In genomic region chr10:30132243-30132642, GRCm38 (mm10) we compare ENCODE assay signal across 23 mouse cellular contexts.
DNase-seq lines count a peak whose midpoint lies in the region; ATAC-seq and TF ChIP-seq lines count a peak whose summit lies in the region.
"Had no signal": no experiment of that assay in that cellular context is flagged by ENCODE, and none has a peak within 500 bp of the region (broad histone marks: within the 10 kb centered on the region; RNA-seq: fewer than 3 reads in every experiment).

No protein-coding gene starts in this region.

- no peak for TF ChIP-seq POLR2A in liver, adult 2 months (IDR thresholded peaks at IDR 0.05; ENCODE audit: extremely low read depth, insufficient read depth, low read length)

- no peaks in the 10 kb centered on the region for H3K36me3 ChIP-seq in liver, adult 2 months (ENCODE audit: control insufficient read depth, insufficient read depth, low read length)
- H3K36me3 ChIP-seq in liver, embryonic 16.5 days (ENCODE audit: control insufficient read depth, insufficient read depth), result no peaks in the 10 kb centered on the region
- H3K36me3 ChIP-seq in liver, embryonic 12.5 days, result no peaks in the 10 kb centered on the region
- H3K36me3 ChIP-seq in liver, postnatal 0 days (replicated peaks; ENCODE audit: insufficient read depth, low read length), result no peaks in the 10 kb centered on the region
- H3K36me3 ChIP-seq: embryonic facial prominence, embryonic 10.5 days; embryonic facial prominence, embryonic 12.5 days; forebrain, embryonic 15.5 days; G1E had no signal

- H3K9me3 ChIP-seq in liver, embryonic 16.5 days (replicated peaks; ENCODE audit: control insufficient read depth, low read length), result no peaks in the 10 kb centered on the region
- H3K9me3 ChIP-seq in liver, embryonic 12.5 days (replicated peaks), result no peaks in the 10 kb centered on the region
- H3K9me3 ChIP-seq in liver, postnatal 0 days (ENCODE audit: low read length), result no peaks in the 10 kb centered on the region
- H3K9me3 ChIP-seq: embryonic facial prominence, embryonic 10.5 days; embryonic facial prominence, embryonic 12.5 days; forebrain, embryonic 13.5 days; forebrain, embryonic 15.5 days; G1E had no signal

- peak; percentile 97 for DNase-seq in liver, adult 2 months (ENCODE audit: extremely low read depth, low read depth, low spot score)
- no peak for DNase-seq in liver
- no peak for DNase-seq in liver, postnatal 0 days
- DNase-seq in layer of hippocampus, postnatal 10 days (ENCODE audit: low spot score in 2 of 2), result no peak
- DNase-seq: adrenal gland, adult 8-10 months; adrenal gland, postnatal 14 days; adrenal gland, postnatal 36 days; cerebellum, adult 11-12 months; cerebellum, adult 2 months; cerebellum, adult 9-10 months; cerebellum, postnatal 10 days; cerebellum, postnatal 25 days; embryo, embryonic 11 days; forebrain, postnatal 0 days had no signal

- H3K9ac ChIP-seq in liver, adult 2 months (ENCODE audit: low read depth, low read length), result no peak overlapping the region
- H3K9ac ChIP-seq in liver, embryonic 16.5 days (ENCODE audit: low read depth, low read length), result no peak overlapping the region
- H3K9ac ChIP-seq in liver, embryonic 12.5 days, result no peak overlapping the region
- H3K9ac ChIP-seq in liver, postnatal 0 days (replicated peaks), result no peak overlapping the region
- H3K9ac ChIP-seq: embryonic facial prominence, embryonic 12.5 days; forebrain, embryonic 13.5 days; forebrain, embryonic 15.5 days; forebrain, postnatal 0 days had no signal

- no peaks in the 10 kb centered on the region for H3K79me2 ChIP-seq in liver, adult 2 months (ENCODE audit: control insufficient read depth, insufficient read depth, low read length)

- peak; percentile 56 for TF ChIP-seq EP300 in liver, postnatal 0 days (IDR thresholded peaks at IDR 0.05; ENCODE audit: low read depth)

- no peaks in the 10 kb centered on the region for H3K4me1 ChIP-seq in liver, adult 2 months (ENCODE audit: control insufficient read depth, insufficient read depth, low read length)
- no peaks in the 10 kb centered on the region for H3K4me1 ChIP-seq in liver, embryonic 16.5 days (ENCODE audit: control insufficient read depth, low read depth, low read length)
- H3K4me1 ChIP-seq in liver, embryonic 12.5 days, result no peaks in the 10 kb centered on the region
- no peaks in the 10 kb centered on the region for H3K4me1 ChIP-seq in liver, postnatal 0 days (ENCODE audit: insufficient read depth)
- H3K4me1 ChIP-seq: embryonic facial prominence, embryonic 10.5 days; embryonic facial prominence, embryonic 12.5 days; forebrain, embryonic 13.5 days; forebrain, embryonic 15.5 days had no signal

- no peak overlapping the region for H3K27ac ChIP-seq in liver, adult 2 months (replicated peaks; ENCODE audit: insufficient read depth, low read depth, low read length)
- no peak overlapping the region for H3K27ac ChIP-seq in liver, embryonic 16.5 days (ENCODE audit: low read length)
- no peak overlapping the region for H3K27ac ChIP-seq in liver, embryonic 12.5 days
- peak overlapping the region; percentile 76 for H3K27ac ChIP-seq in liver, postnatal 0 days (ENCODE audit: low read depth)
- H3K27ac ChIP-seq: embryonic facial prominence, embryonic 10.5 days; embryonic facial prominence, embryonic 12.5 days; forebrain, embryonic 13.5 days; forebrain, embryonic 15.5 days had no signal

- H3K4me2 ChIP-seq in liver, embryonic 16.5 days (ENCODE audit: low read depth, low read length), result no peak overlapping the region
- no peak overlapping the region for H3K4me2 ChIP-seq in liver, embryonic 12.5 days
- no peak overlapping the region for H3K4me2 ChIP-seq in liver, postnatal 0 days (ENCODE audit: low read depth, low read length)
- H3K4me2 ChIP-seq: embryonic facial prominence, embryonic 12.5 days; forebrain, embryonic 13.5 days; forebrain, embryonic 15.5 days had no signal

- no peaks in the 10 kb centered on the region for H3K27me3 ChIP-seq in liver, adult 2 months (ENCODE audit: control insufficient read depth, insufficient read depth, low read length)
- H3K27me3 ChIP-seq in liver, embryonic 16.5 days (ENCODE audit: control insufficient read depth, insufficient read depth, low read depth, low read length), result no peaks in the 10 kb centered on the region
- no peaks in the 10 kb centered on the region for H3K27me3 ChIP-seq in liver, embryonic 12.5 days (replicated peaks)
- no peaks in the 10 kb centered on the region for H3K27me3 ChIP-seq in liver, postnatal 0 days (ENCODE audit: insufficient read depth, low read length)
- H3K27me3 ChIP-seq: embryonic facial prominence, embryonic 12.5 days; forebrain, embryonic 13.5 days; forebrain, embryonic 15.5 days; Patski had no signal

- TF ChIP-seq CTCF in liver, adult 2 months (IDR thresholded peaks at IDR 0.05; ENCODE audit: low read depth, low read length), result peak; percentile 22; the same call in 1 of the 2 replicates
- peak; percentile 70 for TF ChIP-seq CTCF in liver, postnatal 0 days (IDR thresholded peaks at IDR 0.05; ENCODE audit: low read depth)

- ATAC-seq in liver, embryonic 16.5 days (ENCODE audit: low read depth), result peak; percentile 76
- no peak for ATAC-seq in liver, embryonic 12.5 days
- peak; percentile 100 for ATAC-seq in liver, postnatal 0 days
- ATAC-seq: activated CD4-positive, CD25-positive, alpha-beta regulatory T cell, adult 4 months; forebrain, embryonic 13.5 days; forebrain, embryonic 15.5 days; forebrain, postnatal 0 days; Patski had no signal

- no peak overlapping the region for H3K4me3 ChIP-seq in liver, adult 2 months (ENCODE audit: insufficient read depth, low read depth, low read length)
- no peak overlapping the region for H3K4me3 ChIP-seq in liver, embryonic 16.5 days (ENCODE audit: low read depth, low read length)
- H3K4me3 ChIP-seq in liver, embryonic 12.5 days, result no peak overlapping the region
- H3K4me3 ChIP-seq in liver, postnatal 0 days (ENCODE audit: low read depth, low read length), result no peak overlapping the region
- H3K4me3 ChIP-seq: embryonic facial prominence, embryonic 10.5 days; embryonic facial prominence, embryonic 12.5 days; forebrain, embryonic 13.5 days; forebrain, embryonic 15.5 days had no signal
